Mouse (Mus musculus) ES-E14 (cell line): ENCODE results near the gene Txndc15.

ENCODE experiments used
- CHD2 ChIP-seq: IDR thresholded peaks from 2 replicates; pipeline ENCODE4 v1.6.1; 2014; ENCODE audit warnings: mild to moderate bottlenecking, low read depth, low read length, inconsistent platforms
- HCFC1 ChIP-seq: IDR thresholded peaks from 2 replicates; pipeline ENCODE4 v1.6.1; 2012; ENCODE audit warnings: low read length, inconsistent platforms, borderline replicate concordance; ENCODE audit not compliant: insufficient read depth
- MAFK ChIP-seq: IDR thresholded peaks from 2 replicates; pipeline ENCODE4 v1.6.1; 2014; ENCODE audit warnings: mild to moderate bottlenecking, low read depth, low read length, inconsistent platforms; ENCODE audit not compliant: insufficient read depth
- ZC3H11A ChIP-seq: IDR thresholded peaks from 2 replicates; pipeline ENCODE4 v1.6.1; 2012; ENCODE audit warnings: low read depth, mild to moderate bottlenecking, inconsistent platforms, low read length, borderline replicate concordance
- ZNF384 ChIP-seq: IDR thresholded peaks from 2 replicates; pipeline ENCODE4 v1.6.1; 2012; ENCODE audit warnings: low read depth, low read length, inconsistent platforms

DNA sequence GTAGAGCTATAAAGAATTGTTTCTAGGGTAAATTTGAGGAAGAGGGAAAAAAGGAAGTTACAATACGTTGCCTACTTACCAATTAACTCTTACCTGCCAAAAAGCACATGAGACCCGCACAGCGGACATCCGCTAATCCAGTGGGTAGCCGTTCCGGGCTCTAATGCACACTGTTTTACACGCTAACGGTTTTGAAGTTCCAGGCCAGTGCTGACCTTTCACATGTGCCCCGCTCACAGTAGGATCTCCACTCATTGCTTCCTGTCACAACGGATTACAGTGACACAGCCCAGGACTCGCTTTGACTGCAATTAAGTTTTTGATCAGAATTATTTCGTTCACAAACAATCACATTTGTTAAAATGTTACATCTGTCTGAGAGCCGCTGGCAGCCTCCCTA lies 39.9 kb downstream of the Txndc15 start:
- TF ChIP-seq ZNF384: no peak
- no peak for TF ChIP-seq ZC3H11A
- no peak for TF ChIP-seq CHD2
- TF ChIP-seq HCFC1: no peak
- TF ChIP-seq MAFK: no peak
